Mouse (Mus musculus): ENCODE data around the gene Syngap1.

GRCm38 (mm10) chr17:26975415-26975814 lies 34.4 kb downstream of the Syngap1 start:
- TF ChIP-seq CTCF (IDR thresholded peaks at IDR 0.05; ENCODE audit: low read depth, low read length) (no peak), TAL1 (conservative IDR thresholded peaks at IDR 0.05; ENCODE audit: low read depth, low read length) (no peak), POLR2AphosphoS5 (IDR thresholded peaks at IDR 0.05; ENCODE audit: insufficient replicate concordance, low read depth, low read length) (no peak), GATA1 (IDR thresholded peaks at IDR 0.05; ENCODE audit: borderline replicate concordance, low read length) (no peak)
